8 mouse cellular contexts compared by ENCODE assay signal in the genomic region with DNA sequence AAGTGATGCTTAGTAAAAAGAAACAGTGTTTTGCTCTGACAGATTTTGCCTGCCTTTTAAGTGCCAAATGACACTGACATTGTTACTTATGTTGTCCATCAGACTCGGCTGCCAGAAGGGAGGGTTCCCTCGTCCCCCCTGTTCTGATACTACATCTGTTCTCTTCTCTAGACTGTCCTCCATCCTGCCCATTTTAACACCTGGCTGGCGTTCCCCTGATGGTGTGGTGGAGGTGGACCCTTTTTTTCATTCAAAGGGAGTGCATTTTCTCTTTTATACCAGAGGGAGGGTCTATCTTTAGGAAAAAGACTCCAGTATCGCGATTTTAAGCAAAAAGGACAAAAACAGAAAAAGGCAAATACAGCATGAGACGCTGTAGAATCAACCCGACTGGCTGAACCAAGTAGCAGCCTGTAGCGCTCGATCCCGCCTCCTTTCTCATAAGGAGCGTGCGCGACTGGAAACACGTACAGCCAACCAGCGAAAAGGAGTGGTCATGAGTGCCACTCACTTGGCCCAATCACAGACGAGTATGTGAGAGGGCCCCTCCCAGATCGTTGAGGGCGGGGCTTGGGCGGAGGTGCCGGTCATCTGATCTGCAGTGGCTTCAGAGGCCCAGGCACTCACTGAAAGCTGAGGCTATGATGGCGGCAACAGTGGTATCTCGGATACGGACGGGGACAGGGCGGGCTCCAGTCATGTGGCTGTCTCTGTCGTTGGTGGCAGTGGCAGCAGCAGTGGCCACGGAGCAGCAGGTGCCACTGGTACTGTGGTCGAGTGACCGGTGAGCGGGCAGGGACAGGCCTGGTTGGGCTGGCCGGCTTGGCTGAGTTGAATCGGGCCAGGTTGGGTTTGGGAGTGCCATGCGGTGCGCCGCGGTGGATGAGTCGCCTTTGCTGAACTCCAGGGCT. TPM values are rescaled to one million over a fixed set of nuclear protein-coding genes. Genes with fewer than 3 reads are reported as not detected.
DNase-seq lines count a peak whose midpoint lies in the region; ATAC-seq lines count a peak whose summit lies in the region.

A gene (plus strand): TSS at position 560 of the 911 bp plus-strand sequence.

- peaks cover 7% of the 10 kb centered on the region; the same call in 1 of the 2 replicates for H3K4me1 ChIP-seq in hindbrain, embryonic 10.5 days (replicated peaks)

- H3K27ac ChIP-seq in hindbrain, embryonic 10.5 days = peak within 1 kb of the TSS; percentile 87

- H3K36me3 ChIP-seq in hindbrain, embryonic 10.5 days = peaks cover 29% of the 10 kb centered on the region

- peak; percentile 96 for DNase-seq in MN1 (ENCODE audit: low spot score)
- DNase-seq in cerebellum, adult 9-10 months = peak; percentile 95
- peak; percentile 90 for DNase-seq in hindbrain, embryonic 10.5 days (ENCODE audit: low spot score)
- DNase-seq in layer of hippocampus, postnatal 10 days (ENCODE audit: low spot score in 2 of 2) = peak; percentile 92 to 93
- DNase-seq in lung, postnatal 10 days = peak; percentile 97
- DNase-seq in ovary, postnatal 36 days (ENCODE audit: low spot score) = peak; percentile 90
- DNase-seq in thymus, postnatal 25 days = peak; percentile 93

- H3K9me3 ChIP-seq in hindbrain, embryonic 10.5 days = no peaks in the 10 kb centered on the region

- 12% methylated on average over 37 of the region's 37 CpGs for WGBS in hindbrain, embryonic 10.5 days

- no peaks in the 10 kb centered on the region for H3K27me3 ChIP-seq in hindbrain, embryonic 10.5 days (ENCODE audit: insufficient read depth, poor library complexity, severe bottlenecking)

- H3K4me3 ChIP-seq in hindbrain, embryonic 10.5 days = peak within 1 kb of the TSS; percentile 61

- ATAC-seq in frontal cortex, adult (ENCODE audit: low TSS enrichment) = peak; percentile 99

RNA-seq across cellular contexts. Expression of the gene that starts here (rescaled TPM):
- 103 and 112 TPM in 2 replicates for polyA plus RNA-seq in hindbrain, embryonic 10.5 days (2016; fragmentation: Nextera tagmentation; extraction: Ambion mirVana)
- 100 to 1,000 TPM; 276 to 278 TPM for total RNA-seq in layer of hippocampus, postnatal 10 days (2021)

Comparison
In these comparisons a context has a peak if more than half of its experiments do, and no peak if none do; other contexts are left out.
1. Peak in every context shown above with its lines: DNase-seq, ATAC-seq, H3K4me3 ChIP-seq and H3K27ac ChIP-seq.